Comparison of ENCODE assay signal across 8 mouse cellular contexts in the genomic region with DNA sequence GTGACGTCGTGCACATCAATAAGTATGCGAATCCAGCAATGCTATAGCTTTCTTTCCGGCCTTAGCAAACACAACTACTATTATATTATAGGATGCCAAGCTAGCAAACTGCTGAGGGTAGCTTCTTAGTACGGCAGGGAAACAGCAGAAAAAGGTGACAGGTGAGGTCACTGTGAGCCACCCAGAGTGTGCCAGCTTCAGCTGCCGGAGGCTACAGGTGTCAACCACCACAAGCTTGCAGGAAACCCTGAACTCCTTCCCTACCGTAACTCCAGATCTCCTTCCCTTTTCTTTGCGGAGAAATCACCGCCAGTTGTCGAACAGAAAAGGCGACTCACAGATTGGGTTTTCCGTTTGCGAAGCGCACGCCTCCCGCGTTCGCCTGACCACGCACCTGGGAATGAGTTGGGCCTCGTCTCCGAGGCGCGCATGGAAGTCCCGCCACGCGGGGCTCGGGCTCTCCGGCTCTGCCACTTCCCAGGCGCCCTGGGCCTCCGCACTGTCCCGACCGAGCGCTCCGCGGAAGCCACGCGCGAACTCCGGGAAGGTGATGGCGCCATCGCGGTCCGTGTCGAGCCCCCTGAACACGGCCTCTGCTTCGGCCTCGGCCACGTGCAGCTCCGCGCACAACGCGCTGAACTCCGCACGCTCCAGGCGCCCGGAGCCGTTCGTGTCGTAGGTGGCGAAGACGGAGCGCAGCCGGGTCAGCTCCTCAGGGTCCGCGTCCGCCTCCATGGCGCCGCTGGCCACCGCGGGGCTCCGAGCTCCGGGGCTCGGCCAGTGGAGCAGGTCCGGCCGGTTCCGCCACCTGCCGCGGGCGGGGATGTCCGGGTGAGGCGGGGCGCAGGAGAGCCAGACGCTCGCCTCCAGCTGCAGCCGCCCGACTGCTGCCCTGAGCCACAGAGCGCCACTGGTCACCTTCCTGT. TPM values are rescaled to one million over a fixed set of nuclear protein-coding genes. Genes with fewer than 3 reads are reported as not detected.
DNase-seq lines count a peak whose midpoint lies in the region; ATAC-seq and TF ChIP-seq lines count a peak whose summit lies in the region.

A gene (minus strand): TSS at position 735 of the 926 bp plus-strand sequence.

- intact Hi-C loops in gastrocnemius, adult 2 months (cut with DNase I): no loop called here
- intact Hi-C loops in gastrocnemius, postnatal 36 days (cut with DNase I): no loop called here
- intact Hi-C loops in left cerebral cortex, postnatal 4 days (cut with DNase I): no loop called here

- no peak for TF ChIP-seq POLR2A in small intestine, adult 2 months (IDR thresholded peaks at IDR 0.05; ENCODE audit: low read depth, low read length)

- peak within 1 kb of the TSS; percentile 97 for H3K4me2 ChIP-seq in embryonic facial prominence, embryonic 14.5 days (ENCODE audit: low read depth, low read length)

- WGBS in embryonic facial prominence, embryonic 14.5 days: 5% methylated on average over 62 of the region's 87 CpGs
- WGBS in hindbrain, embryonic 10.5 days: 5% methylated on average over 87 of the region's 87 CpGs
- 5% methylated on average over 87 of the region's 87 CpGs for WGBS in midbrain, embryonic 10.5 days
- WGBS in small intestine, adult 2 months: 4% methylated on average over 87 of the region's 87 CpGs

- peak; percentile 24 for DNase-seq in gastrocnemius, adult 2 months
- no peak for DNase-seq in gastrocnemius, postnatal 36 days
- peak; percentile 37 for DNase-seq in embryonic facial prominence, embryonic 14.5 days (ENCODE audit: low spot score)
- peak; percentile 61 for DNase-seq in hindbrain, embryonic 10.5 days (ENCODE audit: low spot score)
- peak; percentile 18 for DNase-seq in left cerebral cortex, postnatal 4 days
- peak; percentile 63 for DNase-seq in midbrain, embryonic 10.5 days (ENCODE audit: low spot score)

- H3K27ac ChIP-seq in gastrocnemius, adult 2 months: no peak within 1 kb of the TSS
- H3K27ac ChIP-seq in embryonic facial prominence, embryonic 14.5 days (replicated peaks; ENCODE audit: low read depth, low read length): no peak within 1 kb of the TSS
- H3K27ac ChIP-seq in hindbrain, embryonic 10.5 days: peak within 1 kb of the TSS; percentile 81
- peak within 1 kb of the TSS; percentile 79 for H3K27ac ChIP-seq in midbrain, embryonic 10.5 days (replicated peaks)
- H3K27ac ChIP-seq in small intestine, adult 2 months (ENCODE audit: insufficient read depth, low read depth, low read length): peak within 1 kb of the TSS; percentile 49

- peaks cover 4% of the 10 kb centered on the region; the same call in 1 of the 2 replicates for H3K4me1 ChIP-seq in embryonic facial prominence, embryonic 14.5 days (ENCODE audit: control insufficient read depth, insufficient read depth, low read length)
- peaks cover 11% of the 10 kb centered on the region for H3K4me1 ChIP-seq in hindbrain, embryonic 10.5 days (replicated peaks)
- H3K4me1 ChIP-seq in midbrain, embryonic 10.5 days: peaks cover 11% of the 10 kb centered on the region
- peaks cover 5% of the 10 kb centered on the region for H3K4me1 ChIP-seq in small intestine, adult 2 months (ENCODE audit: control insufficient read depth, insufficient read depth, insufficient read length, low read length)

- H3K9ac ChIP-seq in embryonic facial prominence, embryonic 14.5 days (ENCODE audit: low read depth, low read length): peak within 1 kb of the TSS; percentile 63

- peak within 1 kb of the TSS; percentile 62 for H3K4me3 ChIP-seq in gastrocnemius, adult 2 months
- peak within 1 kb of the TSS; percentile 51 for H3K4me3 ChIP-seq in embryonic facial prominence, embryonic 14.5 days (ENCODE audit: low read depth, low read length)
- peak within 1 kb of the TSS; percentile 64 for H3K4me3 ChIP-seq in hindbrain, embryonic 10.5 days
- H3K4me3 ChIP-seq in midbrain, embryonic 10.5 days: peak within 1 kb of the TSS; percentile 66
- peak within 1 kb of the TSS; percentile 70 for H3K4me3 ChIP-seq in small intestine, adult 2 months (ENCODE audit: low read depth, low read length)

- peaks cover 19% of the 10 kb centered on the region for H3K27me3 ChIP-seq in embryonic facial prominence, embryonic 14.5 days (replicated peaks; ENCODE audit: control insufficient read depth, insufficient read depth, low read length)
- peaks cover 32% of the 10 kb centered on the region for H3K27me3 ChIP-seq in hindbrain, embryonic 10.5 days (ENCODE audit: insufficient read depth, poor library complexity, severe bottlenecking)
- H3K27me3 ChIP-seq in midbrain, embryonic 10.5 days (ENCODE audit: low read depth, poor library complexity, severe bottlenecking): peaks cover 41% of the 10 kb centered on the region
- H3K27me3 ChIP-seq in small intestine, adult 2 months (ENCODE audit: control insufficient read depth, insufficient read depth, low read length): no peaks in the 10 kb centered on the region

- TF ChIP-seq CTCF in gastrocnemius, adult 2 months (IDR thresholded peaks at IDR 0.05): no peak
- TF ChIP-seq CTCF in small intestine, adult 2 months (IDR thresholded peaks at IDR 0.05; ENCODE audit: extremely low read depth, insufficient read length, insufficient replicate concordance, low read depth, low read length): no peak

- peak; percentile 84 for ATAC-seq in embryonic facial prominence, embryonic 14.5 days (ENCODE audit: low read depth)
- no peak for ATAC-seq in CD4-positive, CD25-positive, alpha-beta regulatory T cell, adult 4 months

- H3K9me3 ChIP-seq in embryonic facial prominence, embryonic 14.5 days (ENCODE audit: control insufficient read depth, low read length): no peaks in the 10 kb centered on the region
- H3K9me3 ChIP-seq in hindbrain, embryonic 10.5 days: no peaks in the 10 kb centered on the region
- H3K9me3 ChIP-seq in midbrain, embryonic 10.5 days (replicated peaks): no peaks in the 10 kb centered on the region

- no peaks in the 10 kb centered on the region for H3K36me3 ChIP-seq in embryonic facial prominence, embryonic 14.5 days (ENCODE audit: control insufficient read depth, insufficient read depth, low read length)
- no peaks in the 10 kb centered on the region for H3K36me3 ChIP-seq in hindbrain, embryonic 10.5 days
- H3K36me3 ChIP-seq in midbrain, embryonic 10.5 days: no peaks in the 10 kb centered on the region
- no peaks in the 10 kb centered on the region for H3K36me3 ChIP-seq in small intestine, adult 2 months (ENCODE audit: control insufficient read depth, insufficient read depth, low read length)

RNA-seq across cellular contexts. Expression of the gene that starts here (rescaled TPM):
- not detected for total RNA-seq in gastrocnemius, adult 2 months (2021)
- not detected for total RNA-seq in gastrocnemius, postnatal 36 days (2021)
- polyA plus RNA-seq in embryonic facial prominence, embryonic 14.5 days (2014; fragmentation: Nextera tagmentation; extraction: Ambion mirVana): 2.0 and 3.8 TPM in 2 replicates
- polyA plus RNA-seq in hindbrain, embryonic 10.5 days (2016; fragmentation: Nextera tagmentation; extraction: Ambion mirVana): 1.0 and 1.7 TPM in 2 replicates
- under 1 TPM; 0.62 to 0.77 TPM for total RNA-seq in left cerebral cortex, postnatal 4 days (2021)
- 0.30 and 0.35 TPM in 2 replicates for polyA plus RNA-seq in midbrain, embryonic 10.5 days (2016; fragmentation: Nextera tagmentation; extraction: Ambion mirVana)
- 3.9 and 4.3 TPM in 2 replicates for polyA plus RNA-seq in small intestine, adult 2 months (2012; rRNA removed)
- not detected for polyA plus RNA-seq in CD4-positive, CD25-positive, alpha-beta regulatory T cell, adult 4 months (2017; shearing (Covaris generic))

Comparison
In these comparisons a context has a peak if more than half of its experiments do, and no peak if none do; other contexts are left out.
1. Peak in DNase-seq and H3K4me3 ChIP-seq in gastrocnemius, adult 2 months; RNA of the gene not detected or under 1 TPM.
2. Peak in DNase-seq in left cerebral cortex, postnatal 4 days; RNA of the gene not detected or under 1 TPM.
3. Peak in DNase-seq, H3K4me3 ChIP-seq and H3K27ac ChIP-seq in midbrain, embryonic 10.5 days; RNA of the gene not detected or under 1 TPM.
4. DNase-seq: peak in embryonic facial prominence, embryonic 14.5 days (single experiment) and hindbrain, embryonic 10.5 days (single experiment); none in gastrocnemius, postnatal 36 days (0 of 2).
5. H3K27ac ChIP-seq: peak in hindbrain, embryonic 10.5 days (single experiment) and small intestine, adult 2 months (single experiment); none in gastrocnemius, adult 2 months (single experiment) and embryonic facial prominence, embryonic 14.5 days (single experiment).
6. Peak in every context shown above with its lines, with median percentiles within 50 percentile points of each other: H3K4me3 ChIP-seq.